Mouse (Mus musculus) CH12.LX (cell line): ENCODE data around the gene Hbq1b. TPM values are rescaled to one million over a fixed set of nuclear protein-coding genes. Genes with fewer than 3 reads are reported as not detected.

ENCODE experiments used
- DNase-seq: peaks from one replicate; pipeline ENCODE4 v3.0.0-alpha.2; 2013; ENCODE audit errors: extremely low read depth
- H3K27ac ChIP-seq: 2 replicates; pipeline ENCODE4 v1.5.1; 2012; ENCODE audit warnings: low read depth, mild to moderate bottlenecking, control low read depth, moderate library complexity; ENCODE audit not compliant: insufficient read depth
- H3K27me3 ChIP-seq: replicated peaks from 2 replicates; pipeline ENCODE3; 2012; ENCODE audit warnings: inconsistent platforms
- H3K36me3 ChIP-seq, 2 experiments: replicated peaks in 1 of 2; 2 replicates each; pipeline versions ENCODE3 to v1.6.1; 2012; ENCODE audit warnings: inconsistent platforms in 1 of 2, low read length in 1 of 2, mild to moderate bottlenecking in 1 of 2, mixed read lengths in 1 of 2, moderate library complexity in 1 of 2; ENCODE audit not compliant: control insufficient read depth in 1 of 2, insufficient read depth in 1 of 2
- H3K4me1 ChIP-seq, 2 experiments: 2 replicates each; pipeline ENCODE4 v1.6.1; 2012; ENCODE audit warnings: inconsistent platforms in 1 of 2, moderate library complexity in 1 of 2; ENCODE audit not compliant: insufficient read depth in 2 of 2, control insufficient read depth in 1 of 2
- H3K4me2 ChIP-seq: 2 replicates; pipeline ENCODE4 v1.6.1; 2012; ENCODE audit warnings: low read depth, mild to moderate bottlenecking, control low read depth; ENCODE audit not compliant: poor library complexity, insufficient read depth, severe bottlenecking
- H3K4me3 ChIP-seq, 3 experiments: fragments of 150-350 bp in 1 of 3; sonication (generic) in 1 of 3; replicated peaks in 1 of 3; 2 replicates each; pipeline versions ENCODE3 to v1.5.1; 2011 to 2012; ENCODE audit warnings: low read depth in 2 of 3, low read length in 2 of 3, mild to moderate bottlenecking in 2 of 3, moderate library complexity in 2 of 3, control low read depth in 1 of 3, improper control_type of control experiment in 1 of 3, inconsistent platforms in 1 of 3, mixed read lengths in 1 of 3; ENCODE audit not compliant: poor library complexity in 1 of 3
- H3K79me2 ChIP-seq: replicated peaks from 2 replicates; pipeline ENCODE4 v1.6.1; 2012; ENCODE audit warnings: mild to moderate bottlenecking, moderate library complexity; ENCODE audit not compliant: control insufficient read depth, poor library complexity, insufficient read depth, severe bottlenecking; ENCODE audit errors: extremely low read depth
- H3K9ac ChIP-seq: 2 replicates; pipeline ENCODE4 v1.6.1; 2012; ENCODE audit warnings: low read depth, mild to moderate bottlenecking, control low read depth, moderate library complexity; ENCODE audit not compliant: insufficient read depth
- H3K9me3 ChIP-seq: replicated peaks from 2 replicates; pipeline ENCODE3; 2012; ENCODE audit warnings: low read length, inconsistent platforms, mixed read lengths
- CHD2 ChIP-seq: IDR thresholded peaks from 2 replicates; pipeline ENCODE4 v1.6.1; 2011; ENCODE audit warnings: low read length, improper control_type of control experiment
- CTCF ChIP-seq, 2 experiments: IDR thresholded peaks in 1 of 2; conservative IDR thresholded peaks in 1 of 2; 2 replicates each; pipeline ENCODE4 v1.5.1; 2011 to 2012; ENCODE audit warnings: low read depth in 2 of 2, low read length in 2 of 2, improper control_type of control experiment in 1 of 2, inconsistent platforms in 1 of 2, mild to moderate bottlenecking in 1 of 2, moderate library complexity in 1 of 2
- ELF1 ChIP-seq: IDR thresholded peaks from 2 replicates; pipeline ENCODE4 v1.6.1; 2014; ENCODE audit warnings: low read depth, mild to moderate bottlenecking, inconsistent platforms, low read length, improper control_type of control experiment
- EP300 ChIP-seq: IDR thresholded peaks from 2 replicates; pipeline ENCODE4 v1.6.1; 2011; ENCODE audit warnings: low read length, improper control_type of control experiment
- ETS1 ChIP-seq: conservative IDR thresholded peaks from 2 replicates; pipeline ENCODE4 v1.6.1; 2012; ENCODE audit warnings: low read depth, mild to moderate bottlenecking, inconsistent platforms, low read length, improper control_type of control experiment, moderate library complexity
- HCFC1 ChIP-seq: IDR thresholded peaks from 2 replicates; pipeline ENCODE4 v1.6.1; 2012; ENCODE audit warnings: low read depth, mild to moderate bottlenecking, inconsistent platforms, low read length, improper control_type of control experiment
- IRF4 ChIP-seq: IDR thresholded peaks from 2 replicates; pipeline ENCODE4 v1.6.1; 2014; ENCODE audit warnings: low read depth, mild to moderate bottlenecking, inconsistent platforms, low read length, improper control_type of control experiment
- JUN ChIP-seq: IDR thresholded peaks from 2 replicates; pipeline ENCODE4 v1.6.1; 2011; ENCODE audit warnings: low read depth, mild to moderate bottlenecking, low read length, improper control_type of control experiment, moderate library complexity; ENCODE audit not compliant: insufficient read depth
- KAT2A ChIP-seq: IDR thresholded peaks from 2 replicates; pipeline ENCODE4 v1.6.1; 2012; ENCODE audit warnings: low read length, improper control_type of control experiment, inconsistent platforms; ENCODE audit not compliant: insufficient replicate concordance
- MAFK ChIP-seq: IDR thresholded peaks from 2 replicates; pipeline ENCODE4 v1.6.1; 2011; ENCODE audit warnings: low read length, improper control_type of control experiment; ENCODE audit not compliant: insufficient replicate concordance
- MAX ChIP-seq: IDR thresholded peaks from 2 replicates; pipeline ENCODE4 v1.6.1; 2011; ENCODE audit warnings: low read length, improper control_type of control experiment
- MEF2A ChIP-seq: IDR thresholded peaks from 2 replicates; pipeline ENCODE4 v1.6.1; 2014; ENCODE audit warnings: low read depth, mild to moderate bottlenecking, inconsistent platforms, low read length, improper control_type of control experiment, borderline replicate concordance
- MXI1 ChIP-seq: IDR thresholded peaks from 2 replicates; pipeline ENCODE4 v1.6.1; 2011; ENCODE audit warnings: mild to moderate bottlenecking, low read depth, low read length, improper control_type of control experiment
- MYC ChIP-seq: IDR thresholded peaks from 2 replicates; pipeline ENCODE4 v1.6.1; 2011; ENCODE audit warnings: low read depth, mild to moderate bottlenecking, improper control_type of control experiment, low read length
- NELFE ChIP-seq: IDR thresholded peaks from 2 replicates; pipeline ENCODE4 v1.6.1; 2011; ENCODE audit warnings: low read depth, low read length, improper control_type of control experiment
- NRF1 ChIP-seq: IDR thresholded peaks from 2 replicates; pipeline ENCODE4 v1.6.1; 2014; ENCODE audit warnings: low read depth, mild to moderate bottlenecking, inconsistent platforms, low read length, improper control_type of control experiment, moderate library complexity
- PAX5 ChIP-seq: IDR thresholded peaks from 2 replicates; pipeline ENCODE4 v1.6.1; 2012; ENCODE audit warnings: low read length, inconsistent platforms, mixed read lengths
- RAD21 ChIP-seq: IDR thresholded peaks from 2 replicates; pipeline ENCODE4 v1.6.1; 2011; ENCODE audit warnings: low read depth, mild to moderate bottlenecking, low read length, improper control_type of control experiment, moderate library complexity
- SIN3A ChIP-seq: IDR thresholded peaks from 2 replicates; pipeline ENCODE4 v1.6.1; 2012; ENCODE audit warnings: low read length, improper control_type of control experiment, inconsistent platforms
- SMC3 ChIP-seq: IDR thresholded peaks from 2 replicates; pipeline ENCODE4 v1.6.1; 2011; ENCODE audit warnings: low read depth, low read length, improper control_type of control experiment
- TBP ChIP-seq: conservative IDR thresholded peaks from 2 replicates; pipeline ENCODE4 v1.6.1; 2011; ENCODE audit warnings: low read depth, low read length, improper control_type of control experiment
- USF2 ChIP-seq: conservative IDR thresholded peaks from 2 replicates; pipeline ENCODE4 v1.6.1; 2011; ENCODE audit warnings: low read depth, low read length, improper control_type of control experiment
- ZC3H11A ChIP-seq: IDR thresholded peaks from 2 replicates; pipeline ENCODE4 v1.6.1; 2012; ENCODE audit warnings: low read depth, mild to moderate bottlenecking, inconsistent platforms, low read length, improper control_type of control experiment
- ZMIZ1 ChIP-seq: IDR thresholded peaks from 2 replicates; pipeline ENCODE4 v1.6.1; 2012; ENCODE audit warnings: low read depth, mild to moderate bottlenecking, inconsistent platforms, low read length, improper control_type of control experiment
- dilution Hi-C: fragments of 300-500 bp; cut with MboI; formaldehyde crosslinking; loops from 2 replicates; pipeline ENCODE4 v1.14.3; 2020; ENCODE audit warnings: low sequenced_read_pairs; ENCODE audit not compliant: extremely low pct_unique_long_range_greater_than_20kb, extremely low pct_ligation_motif_present
- in situ Hi-C: fragments of 300-500 bp; cut with MboI; formaldehyde crosslinking; loops from 3 replicates; pipeline ENCODE4 v1.14.3; 2019; ENCODE audit warnings: low sequenced_read_pairs, low pct_ligation_motif_present, low pct_unique_long_range_greater_than_20kb, mixed read lengths
- polyA plus RNA-seq: library from polyadenylated mRNA; unstranded; fragments of >175 nt; gene quantifications from 2 replicates; pipeline ENCODE4 v1.2.1, GENCODE M21; 2012; ENCODE audit warnings: low read depth; ENCODE audit not compliant: insufficient read length
- total RNA-seq, 2 experiments: library from RNA; depleted of rRNA; stranded (reverse); fragments of 300-350 nt in 1 of 2; fragments of >200 nt in 1 of 2; gene quantifications; 2 replicates each; pipeline ENCODE4 v1.2.3; 2012 to 2014

Hbq1b gene
- total and polyA plus RNA-seq, 3 experiments, result not detected

GRCm38 (mm10) chr11:32278458-32278957, 8.3 kb upstream of the Hbq1b start:
- Histone ChIP-seq H3K9ac (no peak overlapping the region), H3K79me2 (no peaks in the 10 kb centered on the region), H3K4me2 (no peak overlapping the region), H3K36me3 (no peaks in the 10 kb centered on the region), H3K9me3 (no peaks in the 10 kb centered on the region), H3K4me1 (peaks cover 4 to 16% of the 10 kb centered on the region in 2 experiments; a peak in 2 of 4 replicates), H3K27me3 (peaks cover 16% of the 10 kb centered on the region), H3K4me3 (no peak overlapping the region), H3K27ac (no peak overlapping the region)
- in situ Hi-C loops (no loop called here), dilution Hi-C loops (no loop called here)
- no peak for DNase-seq
- no peak for TF ChIP-seq EP300
- no peak for TF ChIP-seq ZC3H11A
- no peak for TF ChIP-seq HCFC1
- no peak for TF ChIP-seq NELFE
- TF ChIP-seq NRF1, result no peak
- TF ChIP-seq IRF4, result no peak
- no peak for TF ChIP-seq RAD21
- TF ChIP-seq MAFK, result no peak; the same call in 1 of the 2 replicates
- no peak for TF ChIP-seq ZMIZ1
- TF ChIP-seq CHD2, result no peak
- no peak for TF ChIP-seq JUN
- TF ChIP-seq MXI1, result no peak
- no peak for TF ChIP-seq ELF1
- no peak for TF ChIP-seq ETS1
- no peak for TF ChIP-seq SIN3A
- no peak for TF ChIP-seq PAX5
- TF ChIP-seq USF2, result no peak

DNA sequence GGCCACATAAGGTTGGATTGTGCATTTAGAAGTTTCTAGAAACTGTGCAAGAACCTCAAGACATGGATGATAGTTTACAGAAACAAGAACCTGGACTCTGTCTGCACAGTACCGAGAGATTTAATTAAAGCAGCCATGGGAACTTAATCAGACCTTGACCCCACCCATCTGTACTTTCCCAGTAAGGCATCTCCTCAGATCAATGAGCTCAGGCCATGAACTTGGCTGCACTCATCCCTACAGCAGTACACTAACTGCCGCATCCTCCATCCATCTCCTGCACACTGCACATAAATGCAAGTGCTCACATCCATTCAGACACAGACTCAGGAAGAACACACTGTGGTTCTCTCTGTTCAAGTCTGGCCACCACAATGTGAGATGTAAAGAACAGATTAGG, 6.1 kb upstream of the Hbq1b start:
- H3K9ac ChIP-seq, result no peak overlapping the region
- no peaks in the 10 kb centered on the region for H3K36me3 ChIP-seq
- peaks cover 4 to 16% of the 10 kb centered on the region in 2 experiments; a peak in 2 of 4 replicates for H3K4me1 ChIP-seq
- no peaks in the 10 kb centered on the region for H3K9me3 ChIP-seq
- no peak overlapping the region for H3K4me3 ChIP-seq
- DNase-seq, result no peak
- no peak overlapping the region for H3K4me2 ChIP-seq
- H3K79me2 ChIP-seq, result no peaks in the 10 kb centered on the region
- H3K27me3 ChIP-seq, result peaks cover 15% of the 10 kb centered on the region
- TF ChIP-seq PAX5, result no peak
- TF ChIP-seq CTCF (conservative IDR thresholded peaks at IDR 0.05 in 1 of 2, IDR thresholded peaks at IDR 0.05 in 1 of 2; ENCODE audit: low read depth in 2 of 2, low read length in 2 of 2), result no peak
- TF ChIP-seq HCFC1, result no peak
- no peak for TF ChIP-seq MYC
- TF ChIP-seq RAD21, result no peak
- TF ChIP-seq MAX, result no peak
- no peak for TF ChIP-seq KAT2A
- TF ChIP-seq EP300, result no peak
- TF ChIP-seq ZC3H11A, result no peak
- TF ChIP-seq ETS1, result no peak
- no peak for TF ChIP-seq NRF1
- TF ChIP-seq USF2, result no peak
- no peak for TF ChIP-seq SMC3
- TF ChIP-seq TBP, result no peak
- no peak for TF ChIP-seq MEF2A
- no peak for TF ChIP-seq JUN
- in situ Hi-C loops (no loop called here), dilution Hi-C loops (no loop called here)
- no peak overlapping the region for H3K27ac ChIP-seq
